Mouse (Mus musculus) A20 (cell line): ENCODE results near the gene Ppp4r2.
"Not testable (repeated sequence)": the region's sequence is repeated elsewhere in the genome, so short reads cannot be mapped to it uniquely, and the experiment has no call there.

Experiments used
- DNase-seq: peaks from one replicate; pipeline ENCODE4 v3.0.0-alpha.2; 2011; ENCODE audit warnings: low read depth, low spot score

Gene Ppp4r2

DNA sequence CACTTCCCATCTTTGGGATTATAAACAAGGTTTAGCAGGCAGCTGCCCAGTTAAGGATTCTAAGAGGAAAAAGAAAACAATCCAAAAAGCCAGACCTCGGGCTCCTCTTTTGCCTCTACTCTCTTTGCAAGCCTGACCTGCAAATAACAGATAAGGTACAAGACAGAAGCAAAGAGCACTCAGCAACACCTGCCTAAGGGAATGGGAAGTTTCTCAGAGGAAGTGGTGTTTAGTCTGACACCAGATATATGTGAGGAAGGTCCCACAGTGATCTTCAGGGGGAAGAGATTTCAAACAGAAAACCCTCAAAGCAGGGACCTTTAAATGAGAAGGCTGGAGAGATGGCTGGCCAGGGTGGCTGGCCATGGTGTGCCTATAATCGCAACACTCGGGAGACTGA lies 2.2 kb upstream of the Ppp4r2 start:
- DNase-seq: no peak

- no peak for DNase-seq
Observed at GRCm38 (mm10) chr6:100831751-100832150, 1.7 kb upstream of the Ppp4r2 start.

GRCm38 (mm10) chr6:100833811-100834481 lies 524 bp downstream of the Ppp4r2 start:
- peak; percentile 79 for DNase-seq

- no peak for DNase-seq
Observed at GRCm38 (mm10) chr6:100834489-100835160, 1.2 kb downstream of the Ppp4r2 start.

- no peak for DNase-seq
Observed at GRCm38 (mm10) chr6:100845058-100845457, 11.6 kb downstream of the Ppp4r2 start.

DNA sequence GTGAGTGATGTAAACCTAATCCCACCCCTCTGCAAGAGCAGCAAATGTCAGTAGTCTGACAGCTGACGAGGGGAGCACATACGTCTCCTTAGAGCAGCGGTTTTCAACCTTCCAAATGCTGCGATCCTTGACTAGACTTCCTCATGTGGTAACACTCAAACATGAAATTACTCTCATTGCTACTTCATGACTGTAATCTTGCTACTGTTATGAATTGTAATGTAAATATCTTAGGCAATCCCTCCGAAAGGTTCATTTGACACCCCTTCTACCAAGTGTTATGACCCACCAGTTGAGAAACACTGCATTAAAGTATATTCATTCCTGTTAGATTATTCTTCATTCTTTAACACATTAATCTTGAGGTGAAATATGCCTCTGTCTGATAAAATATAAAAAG lies 13.8 kb downstream of the Ppp4r2 start:
- no peak for DNase-seq

- DNase-seq: no peak
Observed at GRCm38 (mm10) chr6:100848682-100849375, 15.4 kb downstream of the Ppp4r2 start.

DNA sequence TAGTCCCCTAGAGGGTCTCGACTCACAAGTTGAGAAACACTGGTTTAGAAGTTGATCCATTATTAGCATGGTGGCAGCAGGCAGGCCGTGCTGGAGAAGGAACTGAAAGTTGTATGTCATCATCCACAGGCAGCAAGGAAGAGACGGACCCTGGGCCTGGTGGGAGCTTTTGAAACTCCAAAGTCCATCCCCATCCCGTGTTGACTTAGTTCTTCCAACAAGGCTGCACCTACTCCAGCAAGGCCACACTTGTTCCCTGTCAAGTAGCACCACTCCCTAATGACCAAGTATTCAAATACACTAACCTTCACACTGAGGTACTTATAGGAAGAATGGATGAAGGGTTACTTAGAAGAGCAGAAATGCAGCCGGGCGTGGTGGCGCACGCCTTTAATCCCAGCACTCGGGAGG lies 17.3 kb downstream of the Ppp4r2 start:
- DNase-seq: no peak

DNA sequence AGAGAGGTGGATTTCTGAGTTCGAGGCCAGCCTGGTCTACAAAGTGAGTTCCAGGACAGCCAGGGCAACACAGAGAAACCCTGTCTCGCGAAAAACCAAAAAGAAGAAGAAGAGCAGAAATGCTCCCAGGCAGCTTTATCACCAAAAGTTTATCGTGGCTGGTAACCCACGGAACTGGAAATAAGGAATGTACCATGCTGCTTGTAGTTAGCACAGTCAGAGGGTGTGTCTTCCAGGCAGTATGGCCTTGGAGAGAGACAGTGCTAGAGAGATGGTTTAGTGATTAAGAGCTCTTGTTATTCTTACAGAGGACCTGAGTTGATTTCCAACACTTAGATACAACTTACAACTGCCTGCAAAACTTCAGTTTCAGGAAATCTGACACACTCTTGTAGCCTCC lies 17.7 kb downstream of the Ppp4r2 start:
- no peak for DNase-seq

- no peak for DNase-seq
Observed at GRCm38 (mm10) chr6:100865321-100865720, 31.9 kb downstream of the Ppp4r2 start.

DNA sequence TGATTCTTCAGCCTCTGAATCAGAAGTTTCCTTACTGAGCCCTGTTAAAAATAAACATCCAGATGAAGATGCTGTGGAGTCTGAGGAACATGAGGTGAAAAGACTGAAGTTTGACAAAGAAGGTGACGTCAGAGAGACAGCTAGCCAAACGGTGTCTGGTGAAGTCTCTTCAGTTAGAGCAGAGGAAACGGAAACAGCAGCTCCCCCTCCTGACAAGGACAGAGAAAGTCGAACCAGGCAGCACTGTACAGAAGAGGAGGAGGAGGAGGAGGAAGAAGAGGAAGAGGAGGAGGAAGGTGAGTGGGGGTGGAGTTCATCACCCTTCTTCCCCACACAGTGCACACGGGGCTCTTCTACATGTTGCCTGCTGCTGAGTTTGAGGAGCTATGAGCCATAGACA lies 32.4 kb downstream of the Ppp4r2 start:
- not testable (repeated sequence) for DNase-seq

- DNase-seq: not testable (repeated sequence)
Observed at GRCm38 (mm10) chr6:100866246-100866645, 32.8 kb downstream of the Ppp4r2 start.

GRCm38 (mm10) chr6:100868863-100869262 lies 35.4 kb downstream of the Ppp4r2 start:
- DNase-seq: no peak

DNA sequence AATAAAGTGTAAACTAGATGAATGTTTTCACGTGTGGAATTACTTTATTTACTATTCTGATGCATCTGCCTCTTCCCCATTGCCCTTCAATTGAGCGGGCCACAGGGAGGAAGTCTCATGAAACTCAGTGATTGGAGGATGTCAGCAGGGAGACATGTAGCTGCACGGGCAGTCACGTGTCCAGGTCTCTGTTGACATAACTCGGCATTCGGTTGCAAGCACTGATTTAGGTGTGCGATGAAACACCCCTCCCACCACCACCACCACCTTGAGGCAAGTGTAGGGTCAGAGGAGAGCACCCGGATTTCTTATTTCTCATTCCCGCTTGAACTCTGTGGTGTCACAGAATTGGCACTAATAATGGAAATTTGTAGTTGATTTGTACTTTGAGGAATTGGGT lies 36.5 kb downstream of the Ppp4r2 start:
- no peak for DNase-seq

- no peak for DNase-seq
Observed at GRCm38 (mm10) chr6:100873191-100873590, 39.8 kb downstream of the Ppp4r2 start.

- DNase-seq: peak; percentile 51
Observed at GRCm38 (mm10) chr6:100875862-100876623, 42.6 kb downstream of the Ppp4r2 start.

GRCm38 (mm10) chr6:100876624-100877017 lies 43.2 kb downstream of the Ppp4r2 start:
- no peak for DNase-seq

GRCm38 (mm10) chr6:100878546-100878945 lies 45.1 kb downstream of the Ppp4r2 start:
- no peak for DNase-seq

GRCm38 (mm10) chr6:100879607-100880006 lies 46.2 kb downstream of the Ppp4r2 start:
- DNase-seq: peak; percentile 35

DNA sequence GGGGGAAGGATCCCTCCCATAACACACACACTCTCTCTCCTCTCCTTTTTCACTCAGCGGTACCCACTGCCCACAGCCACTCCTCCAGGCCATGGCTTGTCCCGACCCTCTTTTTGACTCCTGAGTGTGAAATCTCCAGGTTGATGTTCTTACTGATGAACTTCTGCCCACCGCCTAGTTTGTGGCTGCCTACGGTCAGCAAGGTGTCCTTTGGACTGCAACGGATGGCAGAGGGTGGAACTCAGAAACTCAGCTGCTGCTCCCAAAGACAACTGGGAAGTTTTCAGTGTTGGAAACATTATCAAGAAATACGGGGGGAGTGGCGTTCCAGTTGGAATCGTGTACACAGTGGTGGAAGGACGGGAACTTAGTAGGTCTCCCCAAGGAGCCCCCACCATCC lies 48.2 kb downstream of the Ppp4r2 start:
- no peak for DNase-seq

DNA sequence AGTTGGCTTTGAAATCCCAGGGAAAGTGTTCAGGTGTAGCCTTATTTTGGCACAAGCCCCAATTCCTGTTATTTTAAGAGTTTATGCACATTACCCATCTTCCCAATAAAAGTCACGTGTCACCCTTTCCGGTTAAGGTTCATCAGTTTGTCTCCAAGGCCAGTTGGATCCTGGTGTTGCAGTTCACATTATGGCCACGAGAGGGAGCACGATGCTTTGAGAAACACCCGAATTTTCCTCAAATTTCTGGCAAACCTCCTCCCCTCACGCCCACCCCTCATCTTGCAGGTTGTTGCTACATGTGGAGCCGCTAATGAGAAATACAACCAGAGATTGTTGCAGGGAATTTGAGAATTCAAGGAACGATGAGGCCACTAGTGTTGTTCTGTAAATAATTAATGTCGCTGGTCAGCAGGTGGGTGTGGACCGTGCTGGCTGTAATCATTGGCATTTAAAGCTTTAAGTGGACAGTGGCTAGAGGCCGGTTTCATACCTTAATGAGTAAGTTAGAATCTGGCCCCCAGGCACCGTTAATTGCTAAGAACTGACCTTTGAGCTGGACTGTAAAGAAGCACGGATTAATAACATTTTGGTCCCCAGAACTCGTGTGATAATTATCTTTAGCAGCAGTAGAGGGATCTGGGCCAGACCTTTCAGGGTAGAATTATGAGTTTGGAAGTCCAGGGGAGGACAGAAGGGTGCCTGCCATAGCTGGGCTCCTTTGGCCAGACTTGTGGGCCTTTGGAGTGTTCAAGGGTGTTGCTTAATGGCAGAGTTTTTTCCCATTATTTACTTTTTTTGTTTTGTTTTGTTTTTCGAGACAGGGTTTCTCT lies 49.2 kb downstream of the Ppp4r2 start:
- peak; percentile 45 for DNase-seq
